Mouse (Mus musculus) small intestine, adult 2 months (tissue): ENCODE data around the gene Gucd1.

Experiments
- CTCF ChIP-seq: fragments of 200-500 bp; IDR thresholded peaks from 2 replicates; pipeline ENCODE4 v1.5.1; 2012; ENCODE audit warnings: low read depth, mild to moderate bottlenecking, control low read depth, inconsistent platforms, low read length, moderate library complexity, mixed read lengths; ENCODE audit not compliant: insufficient replicate concordance, insufficient read length; ENCODE audit errors: extremely low read depth
- POLR2A ChIP-seq: fragments of 200-500 bp; IDR thresholded peaks from 2 replicates; pipeline ENCODE4 v1.6.1; 2012; ENCODE audit warnings: low read depth, mild to moderate bottlenecking, control low read depth, inconsistent platforms, low read length, moderate library complexity

DNA sequence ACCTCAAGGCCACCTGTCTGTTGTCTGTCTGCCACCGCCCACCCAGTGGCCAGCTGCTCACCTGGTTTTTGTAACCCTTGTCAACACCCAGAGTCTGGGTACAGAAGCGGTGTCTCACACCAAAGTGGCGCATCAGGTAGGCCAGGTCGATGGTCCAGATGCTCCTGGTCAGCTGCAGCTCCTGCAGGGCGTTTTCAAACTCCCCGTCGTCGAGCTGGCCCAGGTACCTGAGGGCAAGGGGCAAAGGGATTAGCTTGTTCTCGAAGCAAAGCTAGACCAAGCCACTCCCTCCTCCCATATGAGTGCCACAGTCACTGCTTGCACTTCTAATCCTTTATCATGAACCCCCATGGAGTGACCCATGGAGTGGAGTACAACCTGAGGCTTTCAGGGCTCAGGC, 6.7 kb downstream of the Gucd1 start:
- no peak for TF ChIP-seq POLR2A
- no peak for TF ChIP-seq CTCF
